Mouse (Mus musculus) left cerebral cortex, postnatal 4 days (tissue): ENCODE results near the gene Olfr56. TPM values are rescaled to one million over a fixed set of nuclear protein-coding genes. Genes with fewer than 3 reads are reported as not detected.
A peak's percentile ranks its signal among the peaks of the same experiment; 100 is the strongest.

Experiments
- DNase-seq: peaks from one replicate; pipeline ENCODE4 v3.0.0-alpha.2; 2022
- intact Hi-C: fragments of 180-260 bp; cut with DNase I; formaldehyde crosslinking; loops from one replicate; pipeline ENCODE4 v1.15.1; 2025
- total RNA-seq, 2 experiments: library from RNA; stranded (reverse); gene quantifications; 2 replicates each; pipeline ENCODE4 v1.2.3; 2021

The Olfr56 gene
- total RNA-seq, 2 experiments from 2014 or later = not detected

DNA sequence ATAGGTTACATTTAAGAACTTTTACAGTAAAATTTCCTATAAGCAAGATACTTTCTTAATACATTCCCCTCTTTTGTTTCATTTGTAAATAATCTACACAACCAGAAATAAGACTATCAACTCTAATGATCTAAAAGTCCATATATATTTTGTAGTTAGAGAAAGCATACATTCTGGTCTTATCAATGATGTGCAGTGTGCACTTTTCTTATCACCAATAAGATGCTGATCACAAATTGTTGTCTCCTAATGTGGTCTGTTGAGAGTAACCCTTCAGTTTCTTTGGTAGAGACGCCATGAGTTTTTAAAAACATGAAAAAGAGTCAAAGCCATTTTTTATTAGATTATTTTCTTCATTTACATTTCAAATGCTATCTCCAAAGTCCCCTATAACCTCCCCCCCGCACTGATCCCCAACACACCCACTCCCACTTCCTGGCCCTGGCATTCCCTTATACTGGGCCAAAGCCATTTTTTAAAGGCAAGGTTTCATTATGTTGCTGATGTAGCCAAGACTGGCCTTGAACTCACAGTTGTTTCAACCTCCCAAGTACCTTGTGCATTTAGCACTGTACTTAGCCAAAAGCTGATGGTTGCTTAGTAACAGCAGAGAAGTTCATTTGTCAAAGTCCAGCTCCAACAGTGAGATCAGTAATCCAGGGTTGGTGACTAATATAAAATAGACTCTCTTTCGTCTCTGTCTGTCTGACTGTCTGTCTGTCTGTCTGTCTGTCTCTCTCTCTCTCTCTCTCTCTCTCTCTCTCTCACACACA, 111.2 kb downstream of the Olfr56 start:
- no peak for DNase-seq
- intact Hi-C loops = no loop called here

DNA sequence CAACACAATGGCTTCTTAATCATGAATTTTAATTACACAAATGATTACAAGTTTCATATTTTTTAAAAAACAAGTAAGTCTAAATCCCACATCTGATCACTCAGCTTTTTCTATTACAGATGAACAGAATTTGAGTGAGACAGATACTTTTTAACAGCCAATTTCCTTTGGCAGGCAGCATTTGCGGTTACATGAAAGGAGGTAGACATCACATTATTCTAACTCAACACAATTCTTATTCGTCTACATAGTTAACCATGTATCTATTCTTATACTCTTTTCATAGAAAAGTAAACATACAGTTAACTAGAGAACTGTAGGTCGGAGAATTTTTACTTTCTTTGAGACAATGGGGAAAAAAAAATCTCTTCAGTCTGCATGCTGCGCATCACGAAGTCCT, 111.9 kb downstream of the Olfr56 start:
- intact Hi-C loops = no loop called here
- DNase-seq = no peak

DNA sequence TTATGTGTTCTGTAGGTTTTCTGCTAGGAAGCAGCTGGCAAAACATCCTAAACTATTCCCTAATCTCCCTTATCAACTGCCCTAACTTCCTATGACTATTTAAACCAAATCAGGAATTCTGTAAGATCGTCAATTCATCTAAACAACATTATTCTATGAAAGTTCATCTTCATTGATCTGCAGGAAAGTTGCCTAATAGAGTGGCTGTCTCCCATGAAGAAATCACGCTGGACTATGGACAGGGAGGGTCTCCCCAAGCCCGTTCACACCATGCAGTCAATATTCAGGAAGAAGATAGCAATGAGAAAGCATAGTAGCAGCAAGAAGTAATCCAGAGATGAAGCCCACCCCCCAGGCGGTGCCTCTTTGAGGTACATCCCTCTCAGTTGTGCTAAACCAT, 112.5 kb downstream of the Olfr56 start:
- intact Hi-C loops = no loop called here
- DNase-seq = no peak

DNA sequence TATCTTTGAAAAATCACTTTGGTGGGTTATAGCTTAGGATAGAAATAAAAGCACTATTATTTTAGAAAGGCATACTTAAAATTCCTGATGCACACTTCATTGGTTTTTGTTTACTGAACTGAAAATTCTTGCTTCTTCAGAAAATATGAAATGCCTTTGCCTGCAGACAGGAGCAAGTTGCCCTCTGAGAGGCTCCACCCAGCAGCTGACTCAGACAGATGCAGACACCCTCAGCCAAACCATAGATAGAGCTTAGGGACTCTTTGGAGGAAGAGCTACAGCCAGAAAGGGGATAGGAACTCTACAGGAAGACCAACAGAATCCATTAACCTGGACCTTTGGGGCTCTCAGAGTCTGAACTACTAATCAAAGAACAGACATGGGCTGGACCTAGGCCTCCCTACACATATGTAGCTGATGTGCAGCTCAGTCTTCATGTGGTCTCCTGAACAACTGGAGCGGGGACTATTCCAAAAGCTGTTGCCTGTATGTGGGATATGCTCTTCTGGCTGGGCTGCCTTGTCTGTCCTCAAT, 113.4 kb downstream of the Olfr56 start:
- intact Hi-C loops = no loop called here
- DNase-seq = no peak

DNA sequence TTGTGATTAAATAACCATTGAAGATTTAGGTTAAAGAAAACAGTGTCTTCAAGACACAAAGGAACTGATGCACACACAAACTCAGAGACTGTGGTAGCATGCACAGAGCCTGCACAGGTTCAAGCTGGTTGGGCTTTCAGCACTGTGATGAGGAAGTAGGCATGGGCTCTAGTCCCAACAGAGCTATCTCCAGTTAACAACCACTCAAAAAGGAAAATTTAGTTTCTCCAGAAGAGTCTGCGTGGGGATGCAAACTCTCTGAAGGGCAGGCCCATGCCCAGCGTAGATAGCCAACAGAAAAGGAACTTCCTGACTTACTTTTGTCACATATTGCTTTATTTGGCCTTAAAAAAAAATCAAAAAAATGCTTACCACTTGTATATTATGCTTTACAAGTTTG, 114.1 kb downstream of the Olfr56 start:
- intact Hi-C loops = no loop called here

DNA sequence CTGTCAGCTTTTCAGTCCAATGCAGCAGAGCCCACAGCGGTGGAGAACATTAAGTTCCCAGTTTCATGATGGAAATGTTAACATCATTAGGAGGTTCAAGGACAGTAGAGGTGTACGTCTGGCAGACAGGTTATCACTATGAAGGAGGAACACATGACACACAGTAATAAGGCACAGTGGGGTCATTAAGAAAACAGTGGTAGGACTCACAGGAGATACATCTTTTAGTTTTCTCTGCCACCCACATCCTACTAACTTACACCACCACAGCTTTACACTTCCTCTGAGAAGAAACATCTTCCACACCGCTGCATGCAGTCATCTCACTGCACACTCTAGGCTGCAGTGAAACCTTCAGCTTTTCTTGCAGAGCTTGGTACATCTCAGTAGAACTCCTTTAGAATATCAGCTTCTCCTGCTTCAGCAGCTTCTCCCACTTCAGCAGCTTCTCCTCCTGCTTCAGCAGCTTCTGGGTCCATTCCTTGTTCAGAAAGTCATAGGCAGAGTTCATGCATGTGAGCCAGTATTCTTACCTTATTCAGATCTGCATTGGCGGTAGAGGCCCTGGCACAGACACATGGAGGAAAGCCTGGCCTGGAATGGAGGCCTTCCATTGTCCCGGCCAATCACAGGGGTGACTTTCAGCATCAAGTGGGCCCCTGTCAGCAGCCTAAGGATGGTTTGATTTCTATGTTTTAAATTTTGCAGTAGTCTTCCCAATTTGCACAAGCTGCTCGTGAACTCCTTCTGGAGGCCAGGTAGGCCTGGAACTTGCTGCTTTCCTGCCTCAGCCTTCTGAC, 115.4 kb downstream of the Olfr56 start:
- intact Hi-C loops = no loop called here
- no peak for DNase-seq

More for the DNA sequence above, 114.1 kb downstream of the Olfr56 start:
- no peak for DNase-seq

DNA sequence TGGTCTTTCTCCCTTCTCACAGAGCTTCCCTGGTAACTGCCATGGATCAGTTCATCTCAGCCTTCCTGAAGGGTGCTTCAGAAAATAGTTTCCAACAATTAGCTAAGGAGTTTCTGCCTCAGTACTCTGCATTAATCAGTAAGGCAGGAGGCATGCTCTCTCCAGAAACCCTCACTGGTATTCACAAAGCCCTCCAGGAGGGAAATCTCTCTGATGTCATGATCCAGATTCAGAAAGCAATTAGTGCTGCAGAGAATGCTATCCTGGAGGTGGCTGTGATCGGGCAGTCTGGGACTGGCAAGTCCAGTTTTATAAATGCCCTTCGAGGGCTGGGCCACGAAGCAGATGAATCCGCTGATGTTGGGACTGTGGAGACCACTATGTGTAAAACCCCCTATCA, 116.7 kb downstream of the Olfr56 start:
- DNase-seq = no peak
- intact Hi-C loops = no loop called here

DNA sequence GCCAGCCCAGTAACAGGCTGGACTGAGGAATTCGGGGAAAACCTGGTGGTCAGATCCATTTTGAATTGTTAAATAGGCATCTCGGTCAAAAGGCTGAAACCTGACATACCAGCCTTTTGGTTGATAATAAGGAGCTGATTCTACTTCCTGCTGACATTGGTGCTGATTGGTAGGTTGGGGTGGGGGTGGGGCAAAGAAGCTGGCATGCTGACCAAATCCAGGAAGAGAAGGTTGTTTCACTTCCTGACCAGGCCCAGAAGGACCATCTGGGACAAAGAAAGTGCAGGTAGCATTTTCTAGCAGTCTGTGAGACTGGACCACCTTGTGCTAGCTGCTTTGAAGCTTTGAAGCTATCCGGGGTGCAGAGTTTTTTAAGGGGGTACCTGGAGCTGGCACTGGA, 121.7 kb downstream of the Olfr56 start:
- intact Hi-C loops = loop anchor here (5.0 kb wide), 1 partner anchor 228 kb away; the partner anchor contains the start of gene Irgm1

DNA sequence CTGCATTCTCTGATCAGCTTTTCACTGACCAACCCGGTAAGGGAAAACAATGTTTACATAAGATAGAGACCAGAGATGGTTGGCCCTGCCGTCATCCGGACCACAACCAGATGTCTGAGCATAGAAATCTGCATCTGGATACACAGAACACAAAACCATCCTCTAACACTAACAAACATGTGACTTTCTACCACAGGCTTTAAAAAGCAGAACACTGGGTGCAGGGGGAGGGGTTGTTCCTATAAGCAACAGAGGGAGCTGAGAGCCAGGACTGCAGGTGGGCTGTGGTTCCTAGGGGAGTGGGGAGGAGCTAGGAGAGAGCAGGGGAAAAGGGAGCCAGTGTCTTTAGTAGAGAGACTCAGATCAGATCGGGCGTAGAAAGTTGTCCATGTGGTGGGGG, 122.8 kb downstream of the Olfr56 start:
- intact Hi-C loops = loop anchor here (5.0 kb wide), 1 partner anchor 229 kb away; the partner anchor contains the start of gene Irgm1
- no peak for DNase-seq

More for the DNA sequence above, 121.7 kb downstream of the Olfr56 start:
- DNase-seq = no peak

DNA sequence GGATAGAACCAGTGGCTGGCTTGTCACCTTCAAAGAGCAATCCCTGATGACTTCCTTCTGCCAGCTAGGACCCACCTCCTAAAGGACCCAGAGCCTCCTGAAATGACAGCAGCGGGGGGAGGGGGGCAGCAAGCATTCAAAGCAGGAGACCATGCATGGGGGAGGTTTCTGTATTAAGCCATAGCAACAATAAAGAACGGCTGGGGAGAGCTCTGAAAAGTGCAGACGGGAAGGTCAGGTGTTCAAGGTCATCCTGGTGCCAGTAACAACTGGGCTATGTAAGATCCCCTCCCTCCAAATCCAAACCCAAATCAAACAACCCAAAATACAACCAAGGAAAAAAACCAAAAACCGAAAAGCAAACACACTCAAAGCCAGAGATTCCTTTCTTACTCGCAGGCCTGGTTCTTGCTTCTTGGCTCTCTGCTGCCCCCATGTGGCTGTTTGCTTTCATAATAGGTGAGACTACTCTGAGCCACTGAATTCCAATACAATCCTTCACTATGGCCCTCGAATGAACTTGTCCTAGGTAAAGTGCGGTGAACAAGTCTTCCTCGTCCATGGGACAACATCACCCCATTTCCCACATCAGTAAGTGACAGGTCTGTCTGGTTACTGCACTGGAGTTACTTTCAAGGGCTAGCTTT, 124.5 kb downstream of the Olfr56 start:
- DNase-seq = peak; percentile 89
- intact Hi-C loops = loop anchor here (5.0 kb wide), 1 partner anchor 231 kb away; the partner anchor contains the start of gene Irgm1

DNA sequence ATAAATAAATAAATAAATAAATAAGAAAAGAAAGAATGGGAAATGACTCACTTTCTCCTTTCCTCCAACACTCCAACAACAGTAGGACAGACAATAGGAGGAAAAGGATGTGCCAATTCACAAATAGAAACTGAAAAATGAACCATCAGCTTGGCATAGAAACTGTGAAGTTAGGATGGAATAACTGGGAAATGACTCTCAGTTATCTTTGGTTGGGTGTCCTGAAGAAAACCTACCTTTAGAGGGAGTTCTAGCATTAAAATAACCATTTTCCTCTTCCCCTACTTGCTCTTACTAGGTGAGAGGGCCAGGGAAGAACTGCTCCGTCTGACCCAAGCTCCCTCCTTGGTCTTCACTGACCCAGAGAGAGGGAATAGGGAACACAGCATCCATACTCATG, 127.1 kb downstream of the Olfr56 start:
- intact Hi-C loops = loop anchor here (5.0 kb wide), 1 partner anchor 313 kb away; no protein-coding TSS in a partner anchor
- DNase-seq = no peak

DNA sequence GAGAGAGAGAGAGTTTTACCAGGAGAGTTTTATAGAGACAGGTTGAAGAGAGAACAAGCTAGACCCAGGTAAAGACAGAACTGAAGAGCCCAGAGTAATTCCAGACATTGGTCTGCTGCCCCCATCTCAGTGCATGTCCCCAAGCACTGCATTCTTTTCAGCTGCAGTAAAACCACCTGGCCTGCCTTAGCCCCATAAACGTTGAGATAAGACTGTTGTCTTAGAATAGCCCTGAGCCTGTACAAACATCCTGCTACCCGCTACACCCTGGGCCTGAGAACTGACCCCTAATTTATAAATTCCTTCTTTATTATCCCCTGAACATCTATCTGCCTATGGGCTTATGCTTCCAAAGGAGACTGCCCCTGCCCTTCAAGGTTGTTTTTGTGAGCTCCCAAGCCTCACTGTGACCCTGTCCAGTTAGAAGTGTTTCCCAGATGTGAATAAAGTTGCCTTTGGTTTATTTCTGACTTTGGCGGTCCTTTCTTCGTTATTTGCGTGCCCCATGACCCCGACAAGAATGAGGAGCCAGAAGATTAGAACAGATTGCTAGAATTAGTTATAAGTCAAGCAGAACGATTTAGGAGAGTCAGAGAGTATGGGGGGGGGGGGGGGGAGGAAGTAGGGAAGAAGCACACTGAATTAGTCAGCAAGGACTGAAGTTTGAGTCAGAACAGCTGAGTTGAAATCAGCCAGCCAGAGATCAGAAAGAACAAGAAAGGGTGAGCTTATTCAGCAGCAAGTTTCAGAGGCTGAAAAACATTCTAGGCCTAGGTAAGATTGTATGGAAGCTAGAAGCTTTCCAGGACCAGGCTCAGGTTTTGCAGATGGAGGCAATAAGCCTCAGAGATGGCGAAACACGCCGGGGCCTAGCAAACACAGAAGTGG, 129.2 kb downstream of the Olfr56 start:
- no peak for DNase-seq
- intact Hi-C loops = loop anchor here (5.0 kb wide), 1 partner anchor 316 kb away; no protein-coding TSS in a partner anchor

DNA sequence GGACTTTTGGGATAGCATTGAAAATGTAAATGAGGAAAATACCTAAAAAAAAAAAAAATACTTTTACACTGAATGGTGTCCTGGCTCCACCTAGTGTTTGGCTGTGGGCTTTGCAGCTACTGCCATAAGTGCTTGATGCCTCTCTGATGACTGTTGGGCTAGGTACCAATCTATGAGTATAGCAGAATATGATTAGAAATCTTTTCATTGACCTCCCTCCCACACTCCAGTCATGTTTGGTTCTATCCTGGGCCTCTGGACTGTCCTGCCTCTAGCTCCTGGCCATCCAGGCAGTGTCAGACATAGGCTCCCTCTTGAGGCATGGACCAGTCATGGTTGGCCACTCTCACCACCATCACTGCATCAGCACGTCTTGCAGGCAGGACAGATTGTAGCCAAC, 130.1 kb downstream of the Olfr56 start:
- intact Hi-C loops = loop anchor here (5.0 kb wide), 1 partner anchor 317 kb away; no protein-coding TSS in a partner anchor
- DNase-seq = no peak

DNA sequence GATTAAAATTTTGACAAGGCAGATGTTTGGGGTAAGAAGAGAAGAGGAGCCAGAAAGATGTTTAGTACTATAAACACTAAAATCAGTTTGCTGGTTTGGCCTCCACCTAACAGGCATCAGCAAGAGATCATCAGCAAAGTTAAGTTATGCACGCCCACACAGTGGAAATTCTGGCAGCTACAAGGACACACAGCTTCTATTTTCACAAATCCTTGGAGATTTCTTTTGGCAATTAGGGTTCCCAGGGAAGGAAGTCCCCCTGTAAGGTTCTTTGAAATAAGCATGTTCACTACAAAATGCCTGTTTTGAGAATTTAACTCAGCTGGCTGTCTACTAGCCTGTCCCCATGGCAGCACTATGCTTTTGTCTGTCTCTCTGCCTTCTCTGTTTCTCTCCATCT, 132.3 kb downstream of the Olfr56 start:
- no peak for DNase-seq
- intact Hi-C loops = no loop called here

DNA sequence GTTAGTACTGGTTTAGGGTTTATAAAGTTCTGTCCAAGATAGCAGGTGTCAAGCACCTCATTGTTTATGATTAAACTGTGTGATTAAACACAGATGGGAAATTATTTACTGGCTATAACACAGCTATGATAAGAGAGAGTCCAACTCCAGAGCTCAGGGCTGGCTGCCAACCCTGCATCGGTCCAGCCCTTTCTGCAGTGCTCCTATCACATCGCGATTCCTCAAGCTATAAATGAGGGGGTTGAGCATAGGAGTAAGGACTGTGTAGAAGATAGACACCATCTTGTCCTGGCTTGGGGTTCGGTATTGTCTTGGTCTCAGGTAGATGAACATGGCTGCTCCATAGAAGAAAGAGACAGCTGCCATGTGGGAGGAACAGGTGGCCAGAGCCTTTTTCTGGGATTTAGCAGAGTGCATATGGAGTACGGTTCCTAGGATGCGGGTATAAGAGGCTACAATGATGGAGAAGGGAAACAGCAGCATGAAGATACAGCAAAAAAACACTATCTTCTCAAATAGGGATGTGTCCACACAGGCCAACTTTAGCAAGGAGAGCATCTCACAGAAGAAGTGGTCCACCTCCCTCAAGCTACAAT, 134.0 kb downstream of the Olfr56 start:
- intact Hi-C loops = no loop called here
- no peak for DNase-seq

DNA sequence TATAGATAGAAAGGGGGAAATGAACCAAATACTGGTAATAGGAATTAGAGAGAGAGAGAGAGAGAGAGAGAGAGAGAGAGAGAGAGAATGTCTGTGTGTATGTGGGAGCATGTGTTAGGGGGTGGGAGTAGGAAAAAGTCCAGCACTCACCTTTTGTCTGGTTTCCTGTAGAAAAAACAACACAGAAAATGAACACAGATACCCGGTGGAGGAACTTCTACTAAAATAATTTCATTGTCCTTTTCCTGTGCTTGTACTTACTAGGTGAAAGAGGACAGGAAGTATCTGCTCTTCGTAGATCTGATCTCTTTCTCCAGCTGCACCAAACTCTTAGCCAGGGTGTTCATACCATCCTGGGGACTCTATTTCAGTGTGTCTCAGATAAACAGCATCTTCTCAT, 135.5 kb downstream of the Olfr56 start:
- intact Hi-C loops = no loop called here
- DNase-seq = no peak

DNA sequence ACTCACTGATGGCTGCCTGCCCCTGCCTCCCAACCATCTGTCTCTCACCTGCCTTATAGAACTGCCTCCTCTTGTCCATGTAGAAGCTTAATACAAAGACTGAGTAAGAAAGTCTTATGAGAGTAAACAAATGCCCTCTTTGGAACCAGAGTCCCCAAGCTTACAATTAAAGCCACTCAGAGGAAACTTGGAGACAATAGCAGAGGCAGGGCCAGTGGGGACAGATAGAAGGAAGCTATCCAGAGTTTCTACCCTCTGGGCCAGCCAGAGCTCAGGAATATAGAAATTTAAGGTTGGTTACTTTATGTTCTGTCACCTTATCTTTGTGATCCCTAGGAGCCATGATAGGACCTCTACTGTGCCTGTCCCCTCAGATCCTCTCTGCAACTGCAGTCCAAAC, 136.1 kb downstream of the Olfr56 start, which contains the start of gene Olfr1396:
Olfr1396 (minus strand) TSS at position 101 of the 400 bp plus-strand sequence.
- DNase-seq = no peak
- intact Hi-C loops = no loop called here

DNA sequence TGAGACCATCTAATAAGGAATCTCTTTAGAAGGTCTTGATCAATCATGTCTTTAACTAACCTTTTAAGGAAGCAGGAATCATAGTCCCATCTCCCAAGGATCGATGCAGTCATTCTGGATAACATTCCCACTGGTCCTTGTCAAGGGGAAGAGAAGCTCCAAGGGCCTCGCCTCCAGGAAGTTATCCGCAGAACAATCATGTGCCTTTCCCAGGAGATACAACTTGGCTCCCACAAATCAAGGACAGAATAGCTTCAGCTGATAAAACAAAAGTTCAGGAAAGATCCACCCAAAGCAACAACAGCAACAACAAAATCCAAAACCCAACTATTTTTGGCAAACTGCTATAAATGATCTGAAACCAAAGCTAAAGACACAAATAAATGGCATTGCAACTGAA, 140.9 kb downstream of the Olfr56 start:
- no peak for DNase-seq
- intact Hi-C loops = no loop called here

DNA sequence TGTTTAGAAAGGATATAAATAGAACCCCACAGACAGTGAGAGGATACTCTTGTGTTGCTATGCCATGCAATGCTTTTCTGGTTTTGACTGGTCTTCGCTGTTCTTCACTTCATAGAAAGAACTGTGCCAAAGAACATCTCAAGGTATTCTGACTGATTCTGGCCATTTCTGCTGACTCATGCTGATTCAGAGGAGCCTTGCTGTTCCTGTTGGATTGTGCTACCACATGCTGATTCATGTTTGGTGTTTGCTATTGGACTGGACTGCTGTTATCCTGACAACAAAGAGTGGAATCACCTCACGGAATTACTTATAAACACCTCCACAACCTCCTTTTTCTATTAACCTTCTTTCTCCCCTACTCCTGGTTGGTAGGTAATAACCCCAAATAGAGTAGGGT, 145.5 kb downstream of the Olfr56 start:
- DNase-seq = no peak
- intact Hi-C loops = no loop called here
